Mouse (Mus musculus): ENCODE measurements around the gene Gcn1l1. TPM values are rescaled to one million over a fixed set of nuclear protein-coding genes. Genes with fewer than 3 reads are reported as not detected.

The Gcn1l1 gene
- total and polyA plus RNA-seq, 3 experiments: 88.2 to 123 (median 93.8) TPM

DNA sequence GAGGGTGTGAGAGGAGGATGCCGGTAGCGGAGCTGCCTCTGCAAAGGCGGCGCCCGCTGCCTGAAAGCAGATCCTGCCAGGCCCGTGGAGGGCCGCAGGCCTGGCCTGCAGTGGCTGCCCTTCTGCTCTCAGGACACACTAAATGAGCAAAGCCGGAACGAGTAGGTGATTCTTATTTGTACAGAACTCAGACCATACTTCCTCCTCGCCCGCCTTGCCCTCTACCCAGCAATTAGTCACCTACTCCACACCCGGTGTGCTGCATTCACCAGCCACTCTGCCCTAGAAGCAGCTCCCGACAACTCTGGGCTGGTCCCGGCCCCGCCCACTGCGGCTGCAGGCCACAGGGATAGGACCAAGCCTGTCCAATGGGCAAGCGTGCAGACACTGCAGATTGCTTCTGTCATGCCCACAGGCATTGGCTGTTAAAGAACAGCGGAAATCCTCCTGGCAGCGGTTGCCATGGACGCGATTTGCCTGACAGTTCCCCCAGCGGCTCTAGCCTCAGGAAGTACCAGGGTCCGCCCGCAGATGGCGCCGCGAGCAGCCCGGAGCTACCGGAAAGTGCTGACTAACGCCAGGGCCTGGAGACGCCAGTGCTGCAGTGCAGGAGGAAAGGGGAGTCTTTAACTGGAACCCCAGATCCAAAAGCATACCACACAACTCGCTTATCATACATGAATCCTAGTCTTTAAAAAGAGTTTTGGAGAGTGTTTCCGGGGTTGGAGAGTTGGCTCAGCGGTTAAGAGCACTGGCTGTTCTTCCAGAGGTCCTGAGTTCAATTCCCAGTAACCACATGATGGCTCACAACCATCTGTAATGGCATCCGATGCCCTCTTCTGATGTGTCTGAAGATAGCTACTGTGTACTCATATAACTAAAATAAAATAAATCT, 87.9 kb downstream of the Gcn1l1 start (continued):
- TF ChIP-seq USF1 (IDR thresholded peaks at IDR 0.05; ENCODE audit: low read depth, low read length): no peak
- no peak for TF ChIP-seq ZKSCAN1 (IDR thresholded peaks at IDR 0.05; ENCODE audit: low read depth, low read length)
- peak in 1 of 2 experiments; percentile 27; a peak in 3 of 4 replicates for TF ChIP-seq EP300 (IDR thresholded peaks at IDR 0.05; ENCODE audit: low read depth in 1 of 2, low read length in 2 of 2)
- TF ChIP-seq RAD21 (IDR thresholded peaks at IDR 0.05; ENCODE audit: low read depth, low read length): peak; percentile 65
- peak; percentile 87 for TF ChIP-seq NELFE (IDR thresholded peaks at IDR 0.05; ENCODE audit: low read depth, low read length)
- TF ChIP-seq TAL1 (IDR thresholded peaks at IDR 0.05; ENCODE audit: low read length): no peak
- no peak for TF ChIP-seq MEF2A (IDR thresholded peaks at IDR 0.05; ENCODE audit: extremely low read depth, insufficient replicate concordance, low read depth, low read length, poor library complexity, severe bottlenecking)
- no peak for TF ChIP-seq RCOR1 (IDR thresholded peaks at IDR 0.05; ENCODE audit: low read depth, low read length)
- TF ChIP-seq ZNF384 (IDR thresholded peaks at IDR 0.05; ENCODE audit: low read depth, low read length): no peak
- TF ChIP-seq MYC (IDR thresholded peaks at IDR 0.05; ENCODE audit: low read depth, low read length): no peak; the same call in 1 of the 2 replicates
- peak; percentile 78 for TF ChIP-seq HCFC1 (IDR thresholded peaks at IDR 0.05; ENCODE audit: low read depth, low read length)
- TF ChIP-seq UBTF (IDR thresholded peaks at IDR 0.05; ENCODE audit: borderline replicate concordance, insufficient read depth, low read depth, low read length): no peak
- no peak for TF ChIP-seq GATA1 (IDR thresholded peaks at IDR 0.05; ENCODE audit: low read depth, low read length)
- no peak for TF ChIP-seq BHLHE40 (IDR thresholded peaks at IDR 0.05; ENCODE audit: borderline replicate concordance, low read depth, low read length)
- TF ChIP-seq POLR2AphosphoS2 (IDR thresholded peaks at IDR 0.05; ENCODE audit: low read length): peak; percentile 47; the same call in 1 of the 2 replicates
- peak; percentile 83 for TF ChIP-seq ELF1 (IDR thresholded peaks at IDR 0.05; ENCODE audit: low read depth, low read length)
- TF ChIP-seq ZMIZ1 (IDR thresholded peaks at IDR 0.05; ENCODE audit: low read depth, low read length): peak; percentile 77
- TF ChIP-seq MXI1 (IDR thresholded peaks at IDR 0.05; ENCODE audit: low read depth, low read length): peak; percentile 95

DNA sequence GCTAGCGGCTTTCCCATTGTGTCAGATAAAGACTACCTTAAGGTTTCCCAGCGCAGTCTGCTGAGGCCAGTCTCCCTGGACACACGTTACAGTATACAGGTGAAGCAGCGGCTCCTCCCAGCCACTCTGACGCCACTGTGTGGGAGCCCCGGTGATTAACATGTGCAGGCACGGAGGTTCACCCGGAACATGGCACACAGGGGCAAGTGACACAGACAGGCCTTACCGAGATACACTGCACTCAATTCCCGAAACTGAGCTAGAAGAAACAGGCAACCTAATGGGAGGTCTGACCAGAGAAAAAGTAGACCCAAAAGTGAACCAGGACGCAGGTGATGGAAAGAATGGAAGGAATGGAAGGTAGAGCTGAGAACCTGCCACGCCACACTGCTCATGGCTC, 88.7 kb downstream of the Gcn1l1 start:
- H3K27me3 ChIP-seq (ENCODE audit: control insufficient read depth in 1 of 2, insufficient read depth in 2 of 2, low read length in 2 of 2): no peaks in the 10 kb centered on the region
- TF ChIP-seq RCOR1 (IDR thresholded peaks at IDR 0.05; ENCODE audit: low read depth, low read length): no peak
- no peak for TF ChIP-seq MAFK (IDR thresholded peaks at IDR 0.05; ENCODE audit: borderline replicate concordance, low read depth, low read length)
- no peak for TF ChIP-seq CTCF (IDR thresholded peaks at IDR 0.05 in 2 of 3, conservative IDR thresholded peaks at IDR 0.05 in 1 of 3; ENCODE audit: control insufficient read depth in 1 of 3, insufficient read depth in 1 of 3, low read depth in 2 of 3, low read length in 3 of 3, poor library complexity in 1 of 3, severe bottlenecking in 1 of 3)
- no peak for TF ChIP-seq MYC (IDR thresholded peaks at IDR 0.05; ENCODE audit: low read depth, low read length)
- no peak for TF ChIP-seq JUND (IDR thresholded peaks at IDR 0.05; ENCODE audit: low read depth, low read length)
- no peak for TF ChIP-seq POLR2A (IDR thresholded peaks at IDR 0.05; ENCODE audit: control insufficient read depth in 1 of 2, insufficient read depth in 1 of 2, low read depth in 1 of 2, low read length in 2 of 2, poor library complexity in 1 of 2)
- no peak for TF ChIP-seq E2F4 (IDR thresholded peaks at IDR 0.05; ENCODE audit: borderline replicate concordance, low read depth, low read length)
- TF ChIP-seq GATA1 (IDR thresholded peaks at IDR 0.05; ENCODE audit: low read depth, low read length): no peak
- no peak for TF ChIP-seq USF1 (IDR thresholded peaks at IDR 0.05; ENCODE audit: low read depth, low read length)
- no peak for TF ChIP-seq ETS1 (IDR thresholded peaks at IDR 0.05; ENCODE audit: low read depth, low read length)
- TF ChIP-seq SMC3 (IDR thresholded peaks at IDR 0.05; ENCODE audit: low read depth, low read length): no peak
- no peak for TF ChIP-seq MYB (IDR thresholded peaks at IDR 0.05; ENCODE audit: low read depth, low read length)
- no peak for TF ChIP-seq TBP (IDR thresholded peaks at IDR 0.05; ENCODE audit: low read depth, low read length)
- no peak for TF ChIP-seq MEF2A (IDR thresholded peaks at IDR 0.05; ENCODE audit: extremely low read depth, insufficient replicate concordance, low read depth, low read length, poor library complexity, severe bottlenecking)
- TF ChIP-seq USF2 (IDR thresholded peaks at IDR 0.05; ENCODE audit: borderline replicate concordance in 1 of 2, insufficient read depth in 1 of 2, low read depth in 1 of 2, low read length in 2 of 2): no peak
- no peak for TF ChIP-seq ELF1 (IDR thresholded peaks at IDR 0.05; ENCODE audit: low read depth, low read length)
- no peak for TF ChIP-seq ZC3H11A (IDR thresholded peaks at IDR 0.05; ENCODE audit: low read depth, low read length)
- no peak for TF ChIP-seq NELFE (IDR thresholded peaks at IDR 0.05; ENCODE audit: low read depth, low read length)
- TF ChIP-seq MXI1 (IDR thresholded peaks at IDR 0.05; ENCODE audit: low read depth, low read length): no peak
- TF ChIP-seq TCF12 (IDR thresholded peaks at IDR 0.05; ENCODE audit: low read depth, low read length): no peak
- no peaks in the 10 kb centered on the region; a peak in 1 of 4 replicates for H3K36me3 ChIP-seq (ENCODE audit: control insufficient read depth in 1 of 2, insufficient read depth in 2 of 2, low read length in 2 of 2)
- no peaks in the 10 kb centered on the region for H3K9me3 ChIP-seq (replicated peaks; ENCODE audit: insufficient read depth, low read length)
- no peaks in the 10 kb centered on the region for H3K79me2 ChIP-seq (ENCODE audit: control insufficient read depth, insufficient read depth, low read length, poor library complexity)
- no peak for DNase-seq (ENCODE audit: low read depth, low spot score)
- no peak overlapping the region for H3K27ac ChIP-seq (ENCODE audit: control insufficient read depth, low read depth, low read length)
- H3K9ac ChIP-seq (ENCODE audit: control insufficient read depth, low read depth, low read length, poor library complexity, severe bottlenecking): no peak overlapping the region
- no peak overlapping the region for H3K4me3 ChIP-seq (ENCODE audit: control insufficient read depth in 1 of 2, insufficient read depth in 1 of 2, low read depth in 2 of 2, low read length in 2 of 2)
- H3K4me1 ChIP-seq (ENCODE audit: control insufficient read depth in 1 of 2, insufficient read depth in 2 of 2, low read length in 2 of 2): peaks cover 2 to 3% of the 10 kb centered on the region in 2 experiments; a peak in 1 of 4 replicates
